Mouse (Mus musculus) limb, embryonic 12.5 days (tissue): ENCODE measurements at regions not wholly inside any gene's neighbourhood (a gene's known extent, or its start where the extent isn't known, plus 50 kb on each side); places are given as distances from the start of the nearest gene placed in this dataset.

Source experiments
- ATAC-seq: fragments of 200-750 bp; cut with Nextera tagmentation; 2 replicates; pipeline ENCODE4 v1.8.0; 2017; ENCODE audit warnings: low read depth, moderate TSS enrichment; ENCODE audit not compliant: insufficient number of reproducible peaks, insufficient read depth, low FRiP score, low TSS enrichment
- H3K27ac ChIP-seq: fragments of 300-500 bp; sonication (generic); 2 replicates; pipeline ENCODE4 v1.5.1; 2016; ENCODE audit warnings: mild to moderate bottlenecking, moderate library complexity
- H3K27me3 ChIP-seq: fragments of 300-500 bp; sonication (generic); 2 replicates; pipeline ENCODE4 v1.6.1; 2016; ENCODE audit warnings: mild to moderate bottlenecking, moderate library complexity
- H3K36me3 ChIP-seq: fragments of 300-500 bp; sonication (generic); 2 replicates; pipeline ENCODE4 v1.6.1; 2016; ENCODE audit warnings: mild to moderate bottlenecking, moderate library complexity
- H3K4me1 ChIP-seq: fragments of 300-500 bp; sonication (generic); replicated peaks from 2 replicates; pipeline ENCODE4 v1.6.1; 2016
- H3K4me2 ChIP-seq: fragments of 300-500 bp; sonication (generic); 2 replicates; pipeline ENCODE4 v1.6.1; 2016; ENCODE audit warnings: mild to moderate bottlenecking, moderate library complexity
- H3K4me3 ChIP-seq: fragments of 300-500 bp; sonication (generic); replicated peaks from 2 replicates; pipeline ENCODE4 v1.5.1; 2016; ENCODE audit warnings: mild to moderate bottlenecking
- H3K9ac ChIP-seq: fragments of 300-500 bp; sonication (generic); replicated peaks from 2 replicates; pipeline ENCODE4 v1.6.1; 2016; ENCODE audit warnings: mild to moderate bottlenecking, moderate library complexity
- H3K9me3 ChIP-seq: fragments of 300-500 bp; sonication (generic); 2 replicates; pipeline ENCODE4 v1.6.1; 2016; ENCODE audit warnings: mild to moderate bottlenecking, moderate library complexity
- WGBS: fragments of 180-500 bp; shearing (Covaris S2); methylation state at CpG from one replicate; pipeline ENCODE4 v1.1.7; 2016; 5-methylcytosine and 5-hydroxymethylcytosine counted together

DNA sequence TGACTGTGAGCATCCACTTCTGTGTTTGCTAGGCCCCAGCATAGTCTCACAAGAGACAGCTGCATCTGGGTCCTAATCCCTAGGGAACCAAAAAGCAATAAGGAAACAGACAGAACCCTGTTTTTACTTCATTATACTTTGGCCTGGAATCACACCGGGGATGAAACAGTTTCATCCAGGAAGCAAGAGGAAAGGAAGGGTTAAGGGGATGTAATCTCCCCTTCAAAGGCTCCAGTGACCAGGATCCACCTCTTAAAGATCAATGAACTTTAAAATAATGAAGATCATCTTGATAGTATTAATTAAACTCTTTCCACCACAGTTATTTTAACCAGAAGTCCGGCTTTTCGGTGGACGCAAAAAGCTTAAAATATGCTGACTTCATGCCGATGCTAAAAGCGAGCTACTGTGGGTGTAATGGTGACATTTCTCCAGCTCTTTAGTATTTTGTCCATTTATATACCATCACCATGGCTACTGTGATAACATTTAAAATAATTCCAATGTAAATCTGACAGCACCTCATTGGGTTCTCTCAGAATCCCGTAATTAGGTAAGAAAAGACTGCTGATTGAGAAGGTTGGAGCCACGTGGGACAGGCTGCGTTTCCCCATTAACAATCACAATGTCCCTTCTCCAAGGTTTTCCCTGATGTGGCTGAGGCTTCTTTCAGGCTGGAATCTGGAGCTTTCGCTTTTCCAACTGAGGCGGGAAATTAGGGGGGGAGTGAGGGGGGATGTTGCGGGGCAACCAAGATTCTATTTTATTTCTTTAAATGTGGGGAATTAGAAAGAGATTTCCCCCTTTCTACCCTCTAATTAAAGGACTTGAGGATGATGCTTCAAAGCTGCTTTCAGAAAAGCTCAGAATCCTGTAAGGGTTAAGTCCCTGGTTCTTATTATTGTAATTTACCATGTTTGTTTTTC, 560.0 kb upstream of the Pdzrn3 start:
- H3K27me3 ChIP-seq, result no peaks in the 10 kb centered on the region
- 54% methylated on average over 12 of the region's 12 CpGs for WGBS
- no peaks in the 10 kb centered on the region; the same call in none of the 2 replicates for H3K4me1 ChIP-seq
- H3K4me3 ChIP-seq, result no peak overlapping the region
- peak overlapping the region; percentile 19; the same call in 1 of the 2 replicates for H3K4me2 ChIP-seq
- H3K36me3 ChIP-seq, result no peaks in the 10 kb centered on the region
- H3K27ac ChIP-seq, result no peak overlapping the region
- ATAC-seq, result no peak
- H3K9ac ChIP-seq, result no peak overlapping the region
- no peaks in the 10 kb centered on the region for H3K9me3 ChIP-seq

DNA sequence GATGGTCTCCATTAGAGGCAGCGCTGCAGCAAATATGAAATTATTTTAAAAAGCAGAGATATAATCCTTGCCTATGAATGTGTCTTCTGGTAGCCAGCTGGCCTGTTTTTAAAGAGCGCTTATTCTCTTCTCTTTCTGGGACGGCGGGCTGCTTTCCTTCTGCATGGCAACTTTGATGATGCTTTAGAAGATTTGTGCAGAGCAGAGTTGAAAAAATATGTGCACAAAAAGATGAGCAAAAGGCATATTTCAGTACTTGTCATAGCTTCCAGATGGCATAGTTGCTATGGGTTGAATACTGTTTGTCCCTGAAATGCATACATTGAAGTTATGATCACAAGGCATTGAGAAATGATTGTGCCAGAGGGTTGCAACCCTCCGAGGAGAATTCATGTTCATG, 554.1 kb upstream of the Pdzrn3 start:
- Histone ChIP-seq H3K4me1 (no peaks in the 10 kb centered on the region), H3K9me3 (no peaks in the 10 kb centered on the region), H3K4me2 (no peak overlapping the region), H3K36me3 (no peaks in the 10 kb centered on the region), H3K9ac (no peak overlapping the region), H3K27ac (no peak overlapping the region), H3K4me3 (no peak overlapping the region), H3K27me3 (no peaks in the 10 kb centered on the region)
- 95% methylated on average over 5 of the region's 5 CpGs for WGBS
- ATAC-seq, result no peak

DNA sequence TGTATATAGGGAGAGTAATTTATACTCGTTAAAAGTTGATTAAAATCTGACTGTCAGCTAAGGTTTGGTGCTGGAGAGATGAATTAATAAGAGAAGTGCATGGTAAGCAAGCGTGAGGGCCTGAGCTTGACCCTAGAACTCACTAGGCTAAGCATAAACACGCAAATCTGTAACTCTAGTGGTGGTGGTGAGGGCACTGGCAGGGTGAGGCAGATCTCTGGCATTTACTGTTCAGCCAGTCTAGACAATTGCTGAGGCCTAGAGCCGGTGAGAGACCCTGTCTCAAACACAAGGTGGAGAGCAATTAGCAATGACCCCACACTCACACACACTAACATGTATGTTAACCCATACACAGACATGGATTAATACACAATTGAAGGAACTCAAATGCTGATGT, 544.0 kb upstream of the Pdzrn3 start:
- 79% methylated on average over 4 of the region's 4 CpGs for WGBS
- Histone ChIP-seq H3K4me3 (no peak overlapping the region), H3K27ac (no peak overlapping the region)

DNA sequence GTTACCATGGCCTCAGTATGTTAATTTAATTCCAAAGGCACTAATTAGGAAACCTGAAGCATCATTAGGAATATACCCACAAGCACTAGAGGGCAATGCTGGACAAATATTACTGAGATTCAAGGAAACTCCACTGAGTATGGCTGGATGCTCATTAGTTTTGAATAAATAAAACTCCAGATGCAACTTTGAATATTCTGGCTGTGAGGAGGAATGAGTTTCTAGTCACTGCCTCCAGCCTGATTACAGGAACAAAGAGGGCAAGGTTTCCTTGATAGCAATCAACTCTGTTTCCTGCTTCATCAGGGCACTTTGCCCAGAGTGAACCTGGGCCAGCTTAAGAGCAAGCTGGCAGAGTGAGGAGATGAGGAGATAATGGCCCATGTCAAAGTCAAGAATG, 543.5 kb upstream of the Pdzrn3 start:
- no peak overlapping the region for H3K9ac ChIP-seq
- no peak overlapping the region for H3K4me3 ChIP-seq
- no peaks in the 10 kb centered on the region for H3K9me3 ChIP-seq
- no peak overlapping the region for H3K4me2 ChIP-seq
- H3K36me3 ChIP-seq, result no peaks in the 10 kb centered on the region
- H3K27me3 ChIP-seq, result no peaks in the 10 kb centered on the region
- no peaks in the 10 kb centered on the region for H3K4me1 ChIP-seq
- no peak for ATAC-seq
- H3K27ac ChIP-seq, result no peak overlapping the region

More for the DNA sequence above, 544.0 kb upstream of the Pdzrn3 start:
- no peak for ATAC-seq
- Histone ChIP-seq H3K4me2 (no peak overlapping the region), H3K9me3 (no peaks in the 10 kb centered on the region), H3K36me3 (no peaks in the 10 kb centered on the region), H3K4me1 (no peaks in the 10 kb centered on the region), H3K9ac (no peak overlapping the region), H3K27me3 (no peaks in the 10 kb centered on the region)

DNA sequence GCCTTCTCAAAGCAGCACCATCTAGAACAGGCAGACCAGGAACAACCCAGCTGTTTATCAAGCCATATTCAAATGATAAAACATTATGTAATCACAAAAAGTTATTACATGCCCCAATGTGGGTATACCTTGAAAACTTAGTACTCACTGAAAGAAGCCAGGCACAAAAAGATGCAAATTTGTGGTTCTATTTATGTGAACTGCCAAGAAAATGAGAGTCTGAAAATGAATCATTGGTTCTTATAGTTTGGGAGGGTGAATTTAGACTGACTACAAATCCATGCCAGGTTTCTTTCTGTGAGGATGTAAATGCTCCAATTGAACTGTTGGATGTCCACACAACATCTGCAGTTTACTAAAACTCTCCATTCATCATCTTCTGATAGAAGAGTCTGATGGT, 541.2 kb upstream of the Pdzrn3 start:
- Histone ChIP-seq H3K36me3 (no peaks in the 10 kb centered on the region), H3K9me3 (no peaks in the 10 kb centered on the region), H3K4me1 (no peaks in the 10 kb centered on the region), H3K9ac (no peak overlapping the region), H3K27ac (no peak overlapping the region), H3K4me2 (no peak overlapping the region), H3K27me3 (no peaks in the 10 kb centered on the region), H3K4me3 (no peak overlapping the region)
- ATAC-seq, result no peak

DNA sequence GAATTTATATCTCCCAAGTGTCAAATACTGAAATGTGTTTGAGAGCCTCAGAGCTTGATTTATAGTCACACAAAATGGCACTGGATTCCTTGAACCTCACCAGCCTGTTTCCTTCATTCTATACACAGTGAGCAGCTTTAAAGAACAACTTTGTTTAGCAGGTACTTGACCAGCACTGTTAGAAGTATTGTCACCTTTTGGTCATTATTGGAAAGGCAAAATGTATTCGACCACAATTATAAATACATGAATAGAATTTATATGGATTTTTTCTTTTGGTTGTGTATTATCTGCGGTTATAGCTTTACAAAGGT, 527.3 kb upstream of the Pdzrn3 start:
- Histone ChIP-seq H3K36me3 (no peaks in the 10 kb centered on the region), H3K9me3 (no peaks in the 10 kb centered on the region), H3K9ac (no peak overlapping the region), H3K4me1 (no peaks in the 10 kb centered on the region), H3K4me2 (no peak overlapping the region), H3K27me3 (no peaks in the 10 kb centered on the region), H3K4me3 (no peak overlapping the region), H3K27ac (no peak overlapping the region)
- ATAC-seq, result no peak
- 89% methylated on average over 2 of the region's 2 CpGs for WGBS

DNA sequence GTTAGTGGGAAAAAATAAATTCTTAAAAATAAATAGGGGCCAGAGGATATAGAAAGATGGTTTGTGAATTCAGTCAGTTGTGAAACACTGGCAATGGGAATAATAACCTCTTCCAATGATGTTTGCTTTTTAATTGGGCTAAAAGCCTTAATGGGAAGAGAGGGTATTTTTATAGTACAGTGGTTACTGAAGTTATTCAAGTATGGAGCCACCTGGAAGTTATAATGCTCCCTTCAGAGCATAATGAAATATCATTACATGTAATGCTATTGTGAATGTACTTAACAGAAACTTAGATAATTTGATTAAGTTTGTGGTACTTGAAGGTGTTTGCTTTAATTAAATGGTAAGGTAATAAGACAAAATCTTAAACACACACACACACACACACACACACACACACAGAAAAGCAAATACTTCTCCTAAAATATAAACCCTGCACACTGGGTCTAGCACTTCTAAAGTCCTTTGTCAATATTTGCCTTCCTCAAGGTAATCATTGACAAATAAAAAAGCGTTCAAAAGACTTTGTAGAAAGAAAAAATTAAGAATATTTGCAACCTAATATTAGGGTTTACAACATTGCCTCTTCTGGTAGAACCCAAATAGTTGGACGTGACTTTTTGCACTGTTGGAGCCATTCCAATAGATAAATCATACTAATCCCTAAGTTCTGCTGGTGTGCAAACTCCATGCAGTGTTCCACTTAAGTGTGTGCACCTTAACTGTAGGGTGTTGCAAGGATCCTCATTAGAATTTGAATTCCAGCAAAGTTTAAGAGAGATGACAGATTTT, 526.7 kb upstream of the Pdzrn3 start:
- 81% methylated on average over 2 of the region's 2 CpGs for WGBS
- Histone ChIP-seq H3K27ac (no peak overlapping the region), H3K27me3 (no peaks in the 10 kb centered on the region), H3K4me3 (no peak overlapping the region), H3K9me3 (no peaks in the 10 kb centered on the region), H3K9ac (no peak overlapping the region), H3K4me1 (no peaks in the 10 kb centered on the region), H3K36me3 (no peaks in the 10 kb centered on the region), H3K4me2 (no peak overlapping the region)
- ATAC-seq, result no peak

DNA sequence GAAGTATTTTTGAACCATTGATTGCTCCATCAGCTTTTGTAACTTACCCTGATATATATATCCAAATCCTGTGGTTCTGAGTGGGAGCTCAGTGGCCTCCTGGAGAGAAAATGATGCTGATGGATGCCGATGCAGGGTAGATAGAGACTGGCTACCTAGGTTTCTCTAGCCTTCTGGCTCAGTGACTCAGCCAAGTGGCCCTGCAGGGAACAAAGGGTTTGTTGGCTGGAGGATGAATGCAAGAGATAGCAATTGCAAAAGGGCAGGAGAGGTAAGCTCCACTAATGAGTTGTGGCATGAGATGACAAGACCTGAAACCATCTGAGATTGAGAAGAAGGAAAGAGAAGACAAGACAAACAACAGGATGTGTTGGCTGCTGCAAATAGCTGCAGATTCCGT, 524.6 kb upstream of the Pdzrn3 start:
- 80% methylated on average over 2 of the region's 2 CpGs for WGBS
- H3K4me1 ChIP-seq, result no peaks in the 10 kb centered on the region
- no peaks in the 10 kb centered on the region for H3K9me3 ChIP-seq
- no peak overlapping the region for H3K4me3 ChIP-seq
- H3K36me3 ChIP-seq, result no peaks in the 10 kb centered on the region
- no peaks in the 10 kb centered on the region for H3K27me3 ChIP-seq
- ATAC-seq, result no peak
- H3K9ac ChIP-seq, result no peak overlapping the region
- no peak overlapping the region for H3K4me2 ChIP-seq
- no peak overlapping the region for H3K27ac ChIP-seq

DNA sequence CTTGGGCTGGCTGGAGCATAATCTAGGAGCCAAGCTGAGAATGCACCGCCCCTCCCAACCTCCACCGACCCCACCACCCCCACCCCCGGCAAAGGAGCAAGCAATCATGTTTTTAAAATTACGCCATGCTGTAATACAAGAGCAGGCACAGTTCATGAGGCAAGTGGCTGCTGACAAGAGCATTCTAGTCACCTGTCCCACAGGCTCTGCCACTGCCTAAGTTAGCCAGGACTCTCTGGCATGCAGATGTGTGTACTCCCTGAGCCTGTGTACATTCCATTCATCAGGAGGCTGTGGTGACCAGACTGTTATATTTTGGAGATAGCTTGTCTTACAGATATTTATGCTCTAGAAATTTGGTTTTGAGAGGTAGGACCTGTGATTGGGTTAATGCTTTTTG, 520.8 kb upstream of the Pdzrn3 start:
- H3K4me2 ChIP-seq, result no peak overlapping the region
- H3K9ac ChIP-seq, result no peak overlapping the region
- no peaks in the 10 kb centered on the region for H3K36me3 ChIP-seq
- no peak for ATAC-seq
- no peaks in the 10 kb centered on the region for H3K27me3 ChIP-seq
- 71% methylated on average over 4 of the region's 4 CpGs for WGBS
- no peaks in the 10 kb centered on the region for H3K4me1 ChIP-seq
- no peaks in the 10 kb centered on the region for H3K9me3 ChIP-seq
- no peak overlapping the region for H3K4me3 ChIP-seq
- no peak overlapping the region for H3K27ac ChIP-seq

DNA sequence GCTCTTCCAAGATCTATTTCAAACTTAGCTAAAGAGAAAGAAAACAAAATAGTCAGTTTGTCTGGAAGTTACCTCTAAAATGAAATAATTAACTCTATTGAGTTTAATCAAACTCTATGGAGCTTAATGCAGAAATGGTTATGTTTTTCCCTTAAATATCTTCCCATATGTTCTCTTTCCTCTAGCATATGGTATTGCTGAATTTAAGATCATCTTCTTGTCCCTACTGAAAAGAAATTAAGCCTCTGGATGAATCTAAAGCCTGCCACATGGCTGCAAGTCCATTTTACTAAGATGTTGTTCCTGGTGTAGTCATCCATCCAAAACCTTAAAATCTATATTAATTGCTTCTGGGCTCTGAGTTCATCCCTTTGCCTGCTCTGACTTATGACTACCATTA, 513.0 kb upstream of the Pdzrn3 start:
- H3K27ac ChIP-seq, result no peak overlapping the region
- H3K4me1 ChIP-seq, result no peaks in the 10 kb centered on the region
- H3K4me3 ChIP-seq, result no peak overlapping the region
- no peak overlapping the region for H3K4me2 ChIP-seq
- ATAC-seq, result no peak
- H3K27me3 ChIP-seq, result no peaks in the 10 kb centered on the region
- no peak overlapping the region for H3K9ac ChIP-seq
- no peaks in the 10 kb centered on the region for H3K36me3 ChIP-seq
- no peaks in the 10 kb centered on the region for H3K9me3 ChIP-seq

DNA sequence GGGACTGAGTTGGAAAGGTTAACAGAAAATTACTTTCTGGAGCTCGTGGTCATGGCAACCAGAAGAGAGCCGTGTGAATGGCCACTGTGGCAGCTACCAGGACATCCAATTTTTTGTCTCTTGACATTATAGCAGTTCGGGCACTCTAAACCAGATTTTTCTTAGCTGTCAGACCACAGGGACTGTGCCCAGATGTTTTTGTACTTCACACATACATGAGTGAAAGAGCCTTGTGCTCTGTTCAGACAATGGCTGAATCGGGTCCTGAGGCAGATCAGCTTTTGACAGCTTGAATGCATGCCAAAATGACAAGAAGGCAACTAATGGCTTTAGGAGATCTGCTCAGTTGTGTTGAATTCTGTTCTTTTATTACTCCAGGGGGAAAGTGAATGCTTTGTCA, 505.2 kb upstream of the Pdzrn3 start:
- WGBS, result 49% methylated on average over 4 of the region's 4 CpGs
- H3K27ac ChIP-seq, result no peak overlapping the region
- no peaks in the 10 kb centered on the region for H3K36me3 ChIP-seq
- no peak overlapping the region for H3K9ac ChIP-seq
- 0 out of 2 replicates have a peak, but pooled peaks have one; percentile 73 for ATAC-seq
- H3K4me2 ChIP-seq, result no peak overlapping the region
- H3K4me3 ChIP-seq, result no peak overlapping the region
- H3K9me3 ChIP-seq, result no peaks in the 10 kb centered on the region
- H3K27me3 ChIP-seq, result no peaks in the 10 kb centered on the region
- 0 out of 2 replicates have a peak, but pooled peaks cover 3% of the 10 kb centered on the region for H3K4me1 ChIP-seq
